Mouse (Mus musculus) forebrain, postnatal 0 days (tissue): ENCODE data around the gene Chl1. TPM values are rescaled to one million over a fixed set of nuclear protein-coding genes. Genes with fewer than 3 reads are reported as not detected.
A peak's percentile ranks its signal among the peaks of the same experiment; 100 is the strongest.

ENCODE experiments used
- ATAC-seq: fragments of 200-750 bp; cut with Nextera tagmentation; 2 replicates; pipeline ENCODE4 v1.8.0; 2017; ENCODE audit warnings: mild to moderate bottlenecking, moderate library complexity
- DNase-seq: peaks from one replicate; pipeline ENCODE4 v3.0.0-alpha.2; 2015
- H3K27ac ChIP-seq: fragments of 300-500 bp; sonication (generic); 2 replicates; pipeline ENCODE4 v1.5.1; 2014; ENCODE audit warnings: low read depth, mild to moderate bottlenecking, antibody characterized with exemption, low read length, moderate library complexity, mixed read lengths
- H3K27me3 ChIP-seq: fragments of 300-500 bp; sonication (generic); 2 replicates; pipeline ENCODE4 v1.6.1; 2014; ENCODE audit warnings: mild to moderate bottlenecking, low read length, mixed read lengths; ENCODE audit not compliant: insufficient read depth
- H3K36me3 ChIP-seq: fragments of 300-500 bp; sonication (generic); 2 replicates; pipeline ENCODE4 v1.6.1; 2014; ENCODE audit warnings: mild to moderate bottlenecking, moderate library complexity; ENCODE audit not compliant: insufficient read depth
- H3K4me1 ChIP-seq: fragments of 300-500 bp; sonication (generic); 2 replicates; pipeline ENCODE4 v1.6.1; 2014; ENCODE audit warnings: antibody characterized with exemption; ENCODE audit not compliant: insufficient read depth
- H3K4me2 ChIP-seq: fragments of 300-500 bp; sonication (generic); 2 replicates; pipeline ENCODE4 v1.6.1; 2014; ENCODE audit warnings: low read depth, mild to moderate bottlenecking, moderate library complexity
- H3K4me3 ChIP-seq: fragments of 300-500 bp; sonication (generic); 2 replicates; pipeline ENCODE4 v1.5.1; 2014; ENCODE audit warnings: low read depth, low read length, mixed read lengths
- H3K9ac ChIP-seq: fragments of 300-500 bp; sonication (generic); 2 replicates; pipeline ENCODE4 v1.6.1; 2014; ENCODE audit warnings: mild to moderate bottlenecking
- H3K9me3 ChIP-seq: fragments of 300-500 bp; sonication (generic); 2 replicates; pipeline ENCODE4 v1.6.1; 2016; ENCODE audit warnings: low read length
- CTCF ChIP-seq: sonication (generic); IDR thresholded peaks from 2 replicates; pipeline ENCODE4 v1.5.1; 2016; ENCODE audit warnings: antibody characterized with exemption, control low read depth, low read depth
- WGBS: fragments of 180-500 bp; shearing (Covaris S2); extraction: QIAGEN DNeasy Blood & Tissue Kit; methylation state at CpG from one replicate; pipeline ENCODE4 v1.1.7; 2014; 5-methylcytosine and 5-hydroxymethylcytosine counted together
- polyA plus RNA-seq: library from polyadenylated mRNA; unstranded; fragments of >200 nt; fragmentation: Nextera tagmentation; extraction: Ambion mirVana; gene quantifications from 2 replicates; pipeline ENCODE4 v1.2.1, GENCODE M21; 2015
- total RNA-seq: library from RNA; depleted of rRNA; stranded (reverse); fragments of >200 nt; gene quantifications from 2 replicates; pipeline ENCODE4 v1.2.3, GENCODE M21; 2014

Chl1 gene
- total and polyA plus RNA-seq, 2 experiments from 2014 or later = 173 to 347 TPM

DNA sequence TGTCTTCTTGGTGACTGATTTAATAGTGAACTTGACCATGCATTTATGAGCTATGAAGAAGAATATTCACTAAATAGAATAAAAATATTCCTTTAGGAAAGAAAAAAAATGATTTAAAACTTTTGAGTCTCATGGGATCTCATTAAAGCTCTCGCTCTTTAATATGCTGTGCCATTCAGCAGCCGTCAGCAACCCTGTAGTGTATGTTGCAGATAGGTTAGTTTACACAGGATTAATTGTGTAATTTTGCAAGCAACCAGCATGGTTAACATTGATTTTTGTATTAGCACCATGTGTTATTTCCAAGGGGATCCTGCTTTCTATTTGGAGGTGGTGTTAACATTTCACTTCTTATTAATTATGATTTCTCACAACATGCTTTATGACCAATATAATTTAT lies 32.2 kb downstream of the Chl1 start:
- 57% methylated on average over 2 of the region's 2 CpGs for WGBS
- no peak for ATAC-seq
- no peak overlapping the region for H3K27ac ChIP-seq
- H3K9me3 ChIP-seq = no peaks in the 10 kb centered on the region
- no peak overlapping the region for H3K4me3 ChIP-seq
- H3K4me2 ChIP-seq = no peak overlapping the region
- H3K4me1 ChIP-seq = peaks cover 2% of the 10 kb centered on the region; the same call in 1 of the 2 replicates
- no peak for TF ChIP-seq CTCF
- no peak for DNase-seq
- no peaks in the 10 kb centered on the region for H3K27me3 ChIP-seq
- H3K36me3 ChIP-seq = no peaks in the 10 kb centered on the region
- no peak overlapping the region for H3K9ac ChIP-seq

DNA sequence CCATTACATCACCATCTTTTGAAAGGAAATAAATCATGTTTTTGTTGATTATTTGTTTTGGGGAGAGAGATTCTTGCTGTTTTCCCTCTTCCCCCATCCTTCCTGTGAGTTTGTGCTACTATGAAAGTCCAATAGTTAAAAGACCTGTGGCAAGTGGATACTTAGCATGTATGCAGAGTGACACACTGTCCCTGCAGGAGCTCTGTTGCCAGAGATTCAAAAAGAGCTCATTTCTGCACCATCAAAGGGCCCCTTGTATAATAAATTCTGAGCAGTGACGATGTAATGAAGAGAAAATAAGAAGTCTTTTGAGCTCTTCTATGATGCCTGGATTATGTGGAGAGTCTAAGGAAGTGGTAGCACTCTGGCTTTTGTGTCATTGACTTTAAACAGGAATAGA lies 33.4 kb downstream of the Chl1 start:
- ATAC-seq (peak; percentile 66), DNase-seq (no peak)
- Histone ChIP-seq H3K4me3 (no peak overlapping the region), H3K36me3 (no peaks in the 10 kb centered on the region), H3K4me1 (peaks cover 2% of the 10 kb centered on the region; the same call in 1 of the 2 replicates), H3K27me3 (no peaks in the 10 kb centered on the region), H3K9me3 (no peaks in the 10 kb centered on the region), H3K27ac (no peak overlapping the region), H3K9ac (no peak overlapping the region), H3K4me2 (no peak overlapping the region)
- TF ChIP-seq CTCF = no peak
- 7% methylated on average over 1 of the region's 1 CpGs for WGBS

DNA sequence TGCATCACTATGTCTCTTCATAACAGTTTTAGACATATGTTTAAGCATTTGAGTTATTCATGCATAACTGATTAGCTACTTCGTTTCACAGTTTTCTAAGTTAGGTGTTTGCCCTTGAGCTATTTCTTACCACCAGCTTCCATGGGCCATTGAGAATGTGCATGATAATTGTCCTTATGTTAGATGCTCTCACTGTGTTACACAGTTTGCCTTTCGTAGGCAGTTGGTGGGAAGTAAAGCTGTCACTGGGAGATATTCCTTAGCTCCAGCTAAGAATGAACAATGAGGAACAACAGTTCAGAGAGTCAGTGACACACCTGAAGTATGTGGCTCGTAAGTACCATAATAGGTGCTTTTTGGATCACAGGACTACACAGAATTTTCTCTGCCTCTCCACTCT lies 35.9 kb downstream of the Chl1 start:
- DNase-seq = no peak

DNA sequence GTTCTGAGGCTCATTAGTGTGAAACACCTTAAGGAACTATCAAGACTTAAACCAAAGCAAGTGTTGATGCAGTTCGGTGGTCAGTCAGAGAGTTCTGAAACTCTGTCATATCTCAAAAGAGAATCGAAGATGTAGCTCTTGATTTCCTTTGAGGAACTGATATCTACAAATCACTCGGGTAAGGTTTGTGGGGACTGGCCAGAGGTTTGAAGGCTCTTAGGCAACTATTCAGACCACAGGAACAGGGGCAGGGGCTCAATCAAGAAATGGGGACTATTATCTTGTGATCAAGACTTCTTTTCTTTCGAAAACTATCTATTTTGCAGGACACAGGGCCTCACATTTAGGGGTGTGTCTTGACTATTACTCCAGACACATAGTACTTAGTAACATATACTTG lies 39.5 kb downstream of the Chl1 start:
- H3K9ac ChIP-seq = no peak overlapping the region
- peaks cover 2% of the 10 kb centered on the region; the same call in 1 of the 2 replicates for H3K4me1 ChIP-seq
- no peaks in the 10 kb centered on the region for H3K36me3 ChIP-seq
- no peak for TF ChIP-seq CTCF
- no peak overlapping the region for H3K4me3 ChIP-seq
- DNase-seq = no peak
- 89% methylated on average over 4 of the region's 4 CpGs for WGBS
- H3K27me3 ChIP-seq = no peaks in the 10 kb centered on the region
- no peak overlapping the region for H3K27ac ChIP-seq
- H3K9me3 ChIP-seq = no peaks in the 10 kb centered on the region
- H3K4me2 ChIP-seq = no peak overlapping the region
- no peak for ATAC-seq

More for the DNA sequence above, 35.9 kb downstream of the Chl1 start:
- Histone ChIP-seq H3K27ac (no peak overlapping the region; the same call in 1 of the 2 replicates), H3K9ac (no peak overlapping the region), H3K4me1 (peaks cover 2% of the 10 kb centered on the region; the same call in 1 of the 2 replicates), H3K36me3 (no peaks in the 10 kb centered on the region), H3K27me3 (no peaks in the 10 kb centered on the region), H3K9me3 (no peaks in the 10 kb centered on the region), H3K4me3 (no peak overlapping the region), H3K4me2 (no peak overlapping the region)
- WGBS = 54% methylated on average over 3 of the region's 3 CpGs
- no peak for ATAC-seq
- no peak for TF ChIP-seq CTCF

DNA sequence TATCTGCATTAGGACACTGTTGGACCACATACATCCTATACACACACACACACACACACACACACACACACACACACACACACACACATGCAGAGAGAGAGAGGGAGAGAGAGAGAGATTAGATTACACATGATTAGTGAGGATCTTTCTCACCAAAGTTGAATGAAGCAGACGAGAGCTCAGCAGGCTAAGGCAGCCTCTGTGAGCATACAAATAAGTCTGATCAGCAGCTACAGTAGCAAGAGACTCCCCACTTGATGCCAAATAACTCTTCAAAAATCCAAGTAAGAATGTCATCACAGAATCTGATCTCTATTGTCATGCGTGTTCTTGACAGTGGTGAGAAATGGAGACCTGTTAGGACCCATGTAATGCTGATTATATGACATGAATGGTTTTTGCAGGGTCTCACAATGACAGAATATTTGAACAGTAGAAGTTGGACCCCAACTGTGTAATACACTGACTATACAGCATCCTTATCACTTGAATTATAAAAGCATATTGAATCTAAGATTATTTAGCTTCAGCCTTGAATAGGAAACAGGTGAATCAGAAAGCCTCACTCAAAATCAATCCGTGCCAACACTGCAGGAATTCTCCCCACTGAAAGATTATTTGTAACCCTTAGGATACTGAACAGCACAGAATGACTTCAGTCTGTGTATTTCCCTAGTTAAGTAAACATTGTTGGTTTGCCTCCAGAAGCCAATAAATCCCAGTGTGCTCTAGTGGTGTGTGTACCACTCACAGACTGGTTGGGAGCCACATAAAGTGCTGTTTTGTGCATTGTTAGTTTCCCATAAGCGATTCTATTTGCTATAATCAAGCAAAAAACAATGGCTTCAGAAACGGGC lies 47.9 kb downstream of the Chl1 start:
- 21% methylated on average over 5 of the region's 5 CpGs for WGBS
- H3K27ac ChIP-seq = peak overlapping the region; percentile 74
- DNase-seq (no peak), ATAC-seq (peak; percentile 47)
- H3K4me1 ChIP-seq = peaks cover 12% of the 10 kb centered on the region; the same call in 1 of the 2 replicates
- peak overlapping the region; percentile 13; the same call in 1 of the 2 replicates for H3K4me2 ChIP-seq
- no peaks in the 10 kb centered on the region for H3K27me3 ChIP-seq
- H3K9me3 ChIP-seq = no peaks in the 10 kb centered on the region
- no peaks in the 10 kb centered on the region for H3K36me3 ChIP-seq
- H3K9ac ChIP-seq = peak overlapping the region; percentile 2; the same call in 1 of the 2 replicates
- no peak overlapping the region for H3K4me3 ChIP-seq
- TF ChIP-seq CTCF = no peak

DNA sequence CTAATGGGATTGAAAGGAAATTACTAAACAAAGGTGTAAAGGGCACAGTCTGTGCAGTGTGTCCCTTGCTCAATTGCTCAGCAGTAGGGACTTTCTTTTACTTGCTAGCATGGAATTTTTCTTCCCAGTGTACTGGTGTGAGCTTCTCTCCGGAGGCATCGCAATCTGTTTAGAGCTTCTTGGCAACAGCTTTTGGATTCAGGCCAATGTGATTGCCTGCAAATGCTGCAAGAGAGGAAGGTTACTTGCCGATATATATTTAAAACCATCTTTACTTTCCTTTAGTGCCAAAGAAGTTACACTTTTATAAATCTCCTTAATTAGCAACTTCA lies 48.5 kb downstream of the Chl1 start:
- Histone ChIP-seq H3K27ac (peak overlapping the region; percentile 74), H3K4me1 (peaks cover 12% of the 10 kb centered on the region; the same call in 1 of the 2 replicates), H3K9me3 (no peaks in the 10 kb centered on the region), H3K27me3 (no peaks in the 10 kb centered on the region), H3K36me3 (no peaks in the 10 kb centered on the region), H3K4me3 (no peak overlapping the region), H3K9ac (peak overlapping the region; percentile 2; the same call in 1 of the 2 replicates), H3K4me2 (peak overlapping the region; percentile 13; the same call in 1 of the 2 replicates)
- TF ChIP-seq CTCF = no peak
- WGBS = 11% methylated on average over 3 of the region's 3 CpGs
- peak; percentile 88 for DNase-seq
- peak; percentile 84 for ATAC-seq

DNA sequence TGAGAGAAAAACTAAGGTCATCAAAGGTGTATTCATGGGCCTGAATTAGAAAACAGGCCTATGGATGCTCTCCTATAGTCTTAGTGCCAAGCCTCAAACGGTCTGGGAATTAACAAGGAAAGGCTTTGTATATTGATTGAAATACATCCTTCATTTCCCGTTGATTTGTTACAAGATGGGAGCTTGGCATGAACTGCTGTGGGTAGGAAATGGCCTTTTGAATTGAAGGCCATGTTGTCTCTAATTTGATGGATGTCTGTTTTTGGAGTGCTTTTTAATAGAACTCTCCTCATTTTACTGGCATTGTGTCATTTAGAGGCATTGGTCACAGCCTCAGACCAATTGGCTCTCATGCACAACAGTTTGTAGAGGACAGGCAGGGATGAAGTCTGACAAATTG lies 49.0 kb downstream of the Chl1 start:
- no peak for DNase-seq
- no peak overlapping the region for H3K4me2 ChIP-seq
- no peak overlapping the region for H3K9ac ChIP-seq
- 0 out of 2 replicates have a peak overlapping the region, but pooled peaks have one; percentile 6 for H3K27ac ChIP-seq
- ATAC-seq = no peak
- H3K9me3 ChIP-seq = no peaks in the 10 kb centered on the region
- peaks cover 12% of the 10 kb centered on the region; the same call in 1 of the 2 replicates for H3K4me1 ChIP-seq
- H3K27me3 ChIP-seq = no peaks in the 10 kb centered on the region
- no peak for TF ChIP-seq CTCF
- no peak overlapping the region for H3K4me3 ChIP-seq
- no peaks in the 10 kb centered on the region for H3K36me3 ChIP-seq
- 6% methylated on average over 2 of the region's 2 CpGs for WGBS
